30 mouse cellular contexts compared by ENCODE assay signal in the genomic region with DNA sequence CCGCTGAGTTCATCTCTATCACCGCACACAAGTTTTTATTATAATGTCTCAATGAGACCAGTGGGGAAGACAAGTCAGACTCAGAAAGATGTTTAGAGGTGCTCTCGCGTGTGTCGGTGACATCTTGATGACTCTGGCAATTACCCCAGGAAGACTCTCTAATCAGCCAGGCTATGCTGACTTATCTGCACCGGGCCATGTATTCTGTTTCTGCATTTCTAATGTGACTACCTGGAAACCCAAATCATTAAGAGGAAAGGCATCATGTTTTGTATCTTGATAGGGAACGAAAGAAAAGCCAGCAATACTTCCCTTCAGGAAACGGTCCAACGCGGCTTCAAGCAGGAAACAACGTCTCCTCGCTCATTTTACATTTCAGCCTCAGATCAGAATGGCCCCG. TPM values are rescaled to one million over a fixed set of nuclear protein-coding genes. Genes with fewer than 3 reads are reported as not detected.
DNase-seq lines count a peak whose midpoint lies in the region; ATAC-seq and TF ChIP-seq lines count a peak whose summit lies in the region.
"Had no signal": no experiment of that assay in that cellular context is flagged by ENCODE, and none has a peak within 500 bp of the region (broad histone marks: within the 10 kb centered on the region; RNA-seq: fewer than 3 reads in every experiment).

No protein-coding gene starts in this region.

- no peak for TF ChIP-seq CTCF in liver, embryonic 14.5 days (IDR thresholded peaks at IDR 0.05; ENCODE audit: low read depth)

- H3K36me3 ChIP-seq in liver, embryonic 14.5 days (replicated peaks; ENCODE audit: control insufficient read depth, insufficient read depth, low read depth) = no peaks in the 10 kb centered on the region
- H3K36me3 ChIP-seq: embryonic facial prominence, embryonic 10.5 days; embryonic facial prominence, embryonic 15.5 days; hindbrain, embryonic 12.5 days; neural tube, embryonic 12.5 days; stomach, embryonic 15.5 days had no signal

- DNase-seq in MEL-GATA-1-ER (ENCODE audit: extremely low read depth, low read depth) (peak; percentile 87), MN1 (ENCODE audit: low spot score) (no peak)
- DNase-seq in liver, embryonic 14.5 days (ENCODE audit: low read depth in 3 of 3, low spot score in 3 of 3) = peak; percentile 43 to 76 (median 52)
- DNase-seq in lung, postnatal 25 days (ENCODE audit: low spot score) = no peak
- no peak for DNase-seq in ovary, adult 18-20 months (ENCODE audit: low spot score)
- DNase-seq: adrenal gland, postnatal 10 days; cerebellum, adult 2 months; cerebellum, postnatal 14 days; gastrocnemius, postnatal 14 days; heart, adult 11 months; heart, postnatal 36 days; kidney, adult 9 months; kidney, postnatal 14 days; layer of hippocampus, adult 9-11 months; lung, postnatal 4 days; retina, postnatal 1 day; right cerebral cortex, postnatal 14 days had no signal

- peak overlapping the region; percentile 3; the same call in 1 of the 2 replicates for H3K27ac ChIP-seq in liver, embryonic 14.5 days
- H3K27ac ChIP-seq: embryonic facial prominence, embryonic 10.5 days; embryonic facial prominence, embryonic 15.5 days; forebrain, embryonic 13.5 days; hindbrain, embryonic 12.5 days; neural tube, embryonic 12.5 days; stomach, embryonic 15.5 days had no signal

- peaks cover 12 to 27% of the 10 kb centered on the region in 2 experiments for H3K4me1 ChIP-seq in liver, embryonic 14.5 days (replicated peaks; ENCODE audit: control insufficient read depth in 2 of 2, insufficient read depth in 2 of 2, low read length in 1 of 2)
- H3K4me1 ChIP-seq: embryonic facial prominence, embryonic 10.5 days; embryonic facial prominence, embryonic 15.5 days; hindbrain, embryonic 12.5 days; neural tube, embryonic 12.5 days; stomach, embryonic 15.5 days had no signal

- H3K4me2 ChIP-seq in liver, embryonic 14.5 days (ENCODE audit: low read depth) = peak overlapping the region; percentile 30
- H3K4me2 ChIP-seq: embryonic facial prominence, embryonic 15.5 days; forebrain, embryonic 13.5 days; heart, embryonic 11.5 days; hindbrain, embryonic 12.5 days; midbrain, embryonic 11.5 days; neural tube, embryonic 12.5 days; stomach, embryonic 15.5 days had no signal

- ATAC-seq in common myeloid progenitor, adult 5-6 weeks (replicated peaks; ENCODE audit: low read depth, poor library complexity, severe bottlenecking) = peak; percentile 15; the same call in 1 of the 2 replicates
- peak; percentile 80 for ATAC-seq in liver, embryonic 14.5 days (ENCODE audit: insufficient read depth)
- ATAC-seq in megakaryocyte-erythroid progenitor cell, adult 5-6 weeks (replicated peaks; ENCODE audit: low FRiP score, low TSS enrichment, poor library complexity, severe bottlenecking) = peak; percentile 77
- ATAC-seq: CD4-positive, CD25-positive, alpha-beta regulatory T cell, adult 4 months; forebrain, embryonic 13.5 days; intestine, embryonic 16.5 days; midbrain, embryonic 16.5 days had no signal

- WGBS in liver, embryonic 14.5 days (ENCODE audit: insufficient replicate concordance) = 27% methylated on average over 13 of the region's 13 CpGs

- no peak overlapping the region for H3K9ac ChIP-seq in liver, embryonic 14.5 days (replicated peaks)
- H3K9ac ChIP-seq: embryonic facial prominence, embryonic 15.5 days; forebrain, embryonic 13.5 days; hindbrain, embryonic 12.5 days; neural tube, embryonic 12.5 days; stomach, embryonic 15.5 days had no signal

- H3K9me3 ChIP-seq in liver, embryonic 14.5 days (ENCODE audit: control insufficient read depth, low read length) = no peaks in the 10 kb centered on the region
- H3K9me3 ChIP-seq: embryonic facial prominence, embryonic 10.5 days; embryonic facial prominence, embryonic 15.5 days; forebrain, embryonic 13.5 days; hindbrain, embryonic 12.5 days; neural tube, embryonic 12.5 days; stomach, embryonic 15.5 days had no signal

- H3K27me3 ChIP-seq in liver, embryonic 14.5 days (ENCODE audit: control insufficient read depth, insufficient read depth, low read length) = no peaks in the 10 kb centered on the region
- H3K27me3 ChIP-seq: embryonic facial prominence, embryonic 15.5 days; forebrain, embryonic 13.5 days; hindbrain, embryonic 12.5 days; neural tube, embryonic 12.5 days; stomach, embryonic 15.5 days had no signal

- TF ChIP-seq EP300 in liver, embryonic 14.5 days (IDR thresholded peaks at IDR 0.05; ENCODE audit: low read depth) = peak; percentile 76

- no peak overlapping the region for H3K4me3 ChIP-seq in liver, embryonic 14.5 days (ENCODE audit: insufficient read depth in 1 of 2, low read depth in 2 of 2, low read length in 2 of 2)
- H3K4me3 ChIP-seq: embryonic facial prominence, embryonic 10.5 days; embryonic facial prominence, embryonic 15.5 days; forebrain, embryonic 13.5 days; hindbrain, embryonic 12.5 days; neural tube, embryonic 12.5 days; stomach, embryonic 15.5 days had no signal

RNA-seq across cellular contexts. Expression of gene Fry, which starts 17.1 kb away (rescaled TPM):
- 11.4 and 22.5 TPM in 2 replicates for total RNA-seq in common myeloid progenitor, adult 5-6 weeks (2017)
- polyA plus RNA-seq in liver, embryonic 14.5 days (2012; rRNA removed) = 1.3 and 1.4 TPM in 2 replicates
- 1.9 and 2.5 TPM in 2 replicates for polyA plus RNA-seq in liver, embryonic 14.5 days (2014; fragmentation: Nextera tagmentation; extraction: Ambion mirVana)
- 12.9 and 17.8 TPM in 2 replicates for total RNA-seq in megakaryocyte-erythroid progenitor cell, adult 5-6 weeks (2014; fragmentation: Nextera tagmentation)
- total RNA-seq in megakaryocyte-erythroid progenitor cell, adult 5-6 weeks (2017) = 8.3 and 10.4 TPM in 2 replicates

Comparison
In these comparisons a context has a peak if more than half of its experiments do, and no peak if none do; other contexts are left out.
1. DNase-seq: peak in MEL-GATA-1-ER (single experiment) and liver, embryonic 14.5 days (3 of 3); none in lung, postnatal 25 days (single experiment), ovary, adult 18-20 months (single experiment) and MN1 (single experiment).
2. ATAC-seq: peak in every context shown above with its lines; median percentile 80 in liver, embryonic 14.5 days; 77 in megakaryocyte-erythroid progenitor cell, adult 5-6 weeks; 15 in common myeloid progenitor, adult 5-6 weeks.